17 mouse cellular contexts compared by ENCODE assay signal in genomic region chr3:81629157-81629556, GRCm38 (mm10).
"Had no signal": no experiment of that assay in that cellular context is flagged by ENCODE, and none has a peak within 500 bp of the region (broad histone marks: within the 10 kb centered on the region; RNA-seq: fewer than 3 reads in every experiment).

No protein-coding gene starts in this region.

- H3K27me3 ChIP-seq: liver, embryonic 13.5 days; midbrain, embryonic 12.5 days; midbrain, embryonic 15.5 days; neural tube, embryonic 12.5 days; neural tube, embryonic 15.5 days had no signal

- H3K4me1 ChIP-seq: liver, embryonic 13.5 days; midbrain, embryonic 12.5 days; midbrain, embryonic 15.5 days; neural tube, embryonic 12.5 days; neural tube, embryonic 15.5 days had no signal

- H3K27ac ChIP-seq: layer of hippocampus, adult 2 months; left cerebral cortex, adult 2 months; liver, embryonic 13.5 days; macrophage; midbrain, embryonic 12.5 days; midbrain, embryonic 15.5 days; neural tube, embryonic 12.5 days; neural tube, embryonic 15.5 days; stomach, postnatal 0 days had no signal

- H3K36me3 ChIP-seq: liver, embryonic 13.5 days; midbrain, embryonic 12.5 days; midbrain, embryonic 15.5 days; neural tube, embryonic 12.5 days; neural tube, embryonic 15.5 days had no signal

- DNase-seq: kidney, adult 9 months; kidney, postnatal 14 days; layer of hippocampus, adult 9-11 months; liver, embryonic 13.5 days; lung, embryonic 14.5 days; right cerebral cortex, adult 18-20 months; right cerebral cortex, postnatal 14 days; right cerebral cortex, postnatal 4 days; thymus, postnatal 36 days had no signal

- H3K4me3 ChIP-seq: layer of hippocampus, adult 2 months; left cerebral cortex, adult 2 months; liver, embryonic 13.5 days; midbrain, embryonic 12.5 days; midbrain, embryonic 15.5 days; neural tube, embryonic 12.5 days; neural tube, embryonic 15.5 days had no signal

- H3K9me3 ChIP-seq: liver, embryonic 13.5 days; midbrain, embryonic 12.5 days; midbrain, embryonic 15.5 days; neural tube, embryonic 12.5 days; neural tube, embryonic 15.5 days had no signal
